17 mouse cellular contexts compared by ENCODE assay signal in the genomic region with DNA sequence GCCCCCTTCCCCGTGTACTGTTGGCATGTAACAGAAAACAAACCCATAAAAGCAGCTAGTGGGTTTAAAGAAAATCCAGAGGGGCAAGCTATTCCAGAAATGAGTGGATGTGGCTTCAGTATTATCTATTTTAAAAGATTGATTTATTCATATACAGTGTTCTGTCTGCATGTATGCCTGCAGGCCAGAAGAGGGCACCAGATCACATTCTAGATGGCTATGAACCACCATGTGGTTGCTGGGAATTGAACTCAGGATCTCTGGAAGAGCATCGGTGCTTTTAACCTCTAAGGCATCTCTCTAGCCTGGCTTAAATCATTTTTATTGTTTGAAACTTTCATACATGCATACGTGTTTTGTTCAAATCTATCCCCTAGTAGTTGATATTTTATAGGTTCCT. TPM values are rescaled to one million over a fixed set of nuclear protein-coding genes. Genes with fewer than 3 reads are reported as not detected.
DNase-seq lines count a peak whose midpoint lies in the region; ATAC-seq and TF ChIP-seq lines count a peak whose summit lies in the region.
"Had no signal": no experiment of that assay in that cellular context is flagged by ENCODE, and none has a peak within 500 bp of the region (broad histone marks: within the 10 kb centered on the region; RNA-seq: fewer than 3 reads in every experiment).

No protein-coding gene starts in this region.

- no peak overlapping the region for H3K4me3 ChIP-seq in gastrocnemius, adult 2 months
- no peak overlapping the region for H3K4me3 ChIP-seq in liver, embryonic 14.5 days (ENCODE audit: insufficient read depth in 1 of 2, low read depth in 2 of 2, low read length in 2 of 2)
- H3K4me3 ChIP-seq in liver, embryonic 12.5 days = no peak overlapping the region

- H3K4me2 ChIP-seq in liver, embryonic 14.5 days (ENCODE audit: low read depth) = no peak overlapping the region
- no peak overlapping the region for H3K4me2 ChIP-seq in liver, embryonic 12.5 days

- no peak overlapping the region for H3K27ac ChIP-seq in gastrocnemius, adult 2 months
- no peak overlapping the region for H3K27ac ChIP-seq in liver, embryonic 14.5 days
- H3K27ac ChIP-seq in liver, embryonic 12.5 days = no peak overlapping the region
- H3K27ac ChIP-seq: macrophage had no signal

- WGBS in liver, embryonic 14.5 days (ENCODE audit: insufficient replicate concordance) = 56% methylated on average over 3 of the region's 3 CpGs
- WGBS in liver, embryonic 12.5 days (ENCODE audit: insufficient replicate concordance) = 48% methylated on average over 3 of the region's 3 CpGs

- no peak overlapping the region for H3K9ac ChIP-seq in liver, embryonic 14.5 days (replicated peaks)
- no peak overlapping the region for H3K9ac ChIP-seq in liver, embryonic 12.5 days

- no peak for DNase-seq in gastrocnemius, adult 2 months
- DNase-seq in gastrocnemius, postnatal 10 days = no peak
- DNase-seq in liver, embryonic 14.5 days (ENCODE audit: low read depth in 3 of 3, low spot score in 3 of 3) = no peak
- no peak for DNase-seq in brain, embryonic 14.5 days (ENCODE audit: low read depth)
- no peak for DNase-seq in right cerebral cortex, adult 2 months (ENCODE audit: low spot score in 2 of 2)
- DNase-seq: cerebellum, adult 2 months; heart, adult 11 months; heart, postnatal 10 days; kidney, postnatal 14 days; layer of hippocampus, adult 9-11 months; midbrain, embryonic 14.5 days; right cerebral cortex, postnatal 14 days had no signal

- TF ChIP-seq EP300 in liver, embryonic 14.5 days (IDR thresholded peaks at IDR 0.05; ENCODE audit: low read depth) = no peak

- H3K4me1 ChIP-seq in liver, embryonic 14.5 days (replicated peaks; ENCODE audit: control insufficient read depth in 2 of 2, insufficient read depth in 2 of 2, low read length in 1 of 2) = no peaks in the 10 kb centered on the region; a peak in 1 of 4 replicates
- H3K4me1 ChIP-seq in liver, embryonic 12.5 days = peaks cover 3% of the 10 kb centered on the region; the same call in 1 of the 2 replicates

- TF ChIP-seq POLR2A in brain, embryonic 14.5 days (IDR thresholded peaks at IDR 0.05; ENCODE audit: borderline replicate concordance, extremely low read depth, insufficient read depth, insufficient read length, poor library complexity, severe bottlenecking) = no peak

- H3K9me3 ChIP-seq in liver, embryonic 14.5 days (ENCODE audit: control insufficient read depth, low read length) = no peaks in the 10 kb centered on the region
- H3K9me3 ChIP-seq in liver, embryonic 12.5 days (replicated peaks) = no peaks in the 10 kb centered on the region

- intact Hi-C loops in gastrocnemius, adult 2 months (cut with DNase I) = no loop called here

- ATAC-seq in liver, embryonic 14.5 days (ENCODE audit: insufficient read depth) = no peak
- ATAC-seq in liver, embryonic 12.5 days = no peak
- peak; percentile 31 for ATAC-seq in CD4-positive, CD25-positive, alpha-beta regulatory T cell, adult 4 months
- no peak for ATAC-seq in megakaryocyte-erythroid progenitor cell, adult 5-6 weeks (replicated peaks; ENCODE audit: low FRiP score, low TSS enrichment, poor library complexity, severe bottlenecking)
- ATAC-seq: hindbrain, embryonic 16.5 days had no signal

- no peaks in the 10 kb centered on the region for H3K27me3 ChIP-seq in liver, embryonic 14.5 days (ENCODE audit: control insufficient read depth, insufficient read depth, low read length)
- no peaks in the 10 kb centered on the region for H3K27me3 ChIP-seq in liver, embryonic 12.5 days (replicated peaks)

- peak; percentile 22; the same call in 1 of the 2 replicates for TF ChIP-seq CTCF in gastrocnemius, adult 2 months (IDR thresholded peaks at IDR 0.05)
- TF ChIP-seq CTCF in liver, embryonic 14.5 days (IDR thresholded peaks at IDR 0.05; ENCODE audit: low read depth) = peak; percentile 71
- peak; percentile 8; the same call in 1 of the 2 replicates for TF ChIP-seq CTCF in brain, embryonic 14.5 days (IDR thresholded peaks at IDR 0.05; ENCODE audit: borderline replicate concordance, extremely low read depth, insufficient read depth, insufficient read length)

- no peaks in the 10 kb centered on the region for H3K36me3 ChIP-seq in liver, embryonic 14.5 days (replicated peaks; ENCODE audit: control insufficient read depth, insufficient read depth, low read depth)
- H3K36me3 ChIP-seq in liver, embryonic 12.5 days = no peaks in the 10 kb centered on the region

RNA-seq across cellular contexts. Expression of gene Slc30a5, which starts 19.9 kb away (rescaled TPM):
- 10 to 100 TPM in 1 of 2 experiments, 1 to 10 TPM in 1; 9.1 to 13.6 TPM for total RNA-seq in gastrocnemius, adult 2 months (2021)
- 10 to 100 TPM; 19.1 to 23.5 TPM for total RNA-seq in gastrocnemius, postnatal 10 days (2021)
- 15.6 and 20.6 TPM in 2 replicates for polyA plus RNA-seq in liver, embryonic 14.5 days (2012; rRNA removed)
- polyA plus RNA-seq in liver, embryonic 14.5 days (2014; fragmentation: Nextera tagmentation; extraction: Ambion mirVana) = 27.4 and 30.4 TPM in 2 replicates
- polyA plus RNA-seq in liver, embryonic 12.5 days (2016; fragmentation: Nextera tagmentation; extraction: Ambion mirVana) = 40.8 and 45.1 TPM in 2 replicates
- 10 to 100 TPM; 11.8 to 17.7 TPM for polyA plus RNA-seq in CD4-positive, CD25-positive, alpha-beta regulatory T cell, adult 4 months (2017; shearing (Covaris generic))
- polyA plus RNA-seq in brain, embryonic 14.5 days (2012; rRNA removed) = 36.7 and 39.1 TPM in 2 replicates
- 48.1 and 53.9 TPM in 2 replicates for total RNA-seq in megakaryocyte-erythroid progenitor cell, adult 5-6 weeks (2014; fragmentation: Nextera tagmentation)
- 83.5 and 95.2 TPM in 2 replicates for total RNA-seq in megakaryocyte-erythroid progenitor cell, adult 5-6 weeks (2017)

Comparison
In these comparisons a context has a peak if more than half of its experiments do, and no peak if none do; other contexts are left out.
1. CTCF ChIP-seq: peak in every context shown above with its lines; median percentile 71 in liver, embryonic 14.5 days; 22 in gastrocnemius, adult 2 months; 8 in brain, embryonic 14.5 days.